Mouse (Mus musculus): ENCODE results near the gene Srsf1.

DNA sequence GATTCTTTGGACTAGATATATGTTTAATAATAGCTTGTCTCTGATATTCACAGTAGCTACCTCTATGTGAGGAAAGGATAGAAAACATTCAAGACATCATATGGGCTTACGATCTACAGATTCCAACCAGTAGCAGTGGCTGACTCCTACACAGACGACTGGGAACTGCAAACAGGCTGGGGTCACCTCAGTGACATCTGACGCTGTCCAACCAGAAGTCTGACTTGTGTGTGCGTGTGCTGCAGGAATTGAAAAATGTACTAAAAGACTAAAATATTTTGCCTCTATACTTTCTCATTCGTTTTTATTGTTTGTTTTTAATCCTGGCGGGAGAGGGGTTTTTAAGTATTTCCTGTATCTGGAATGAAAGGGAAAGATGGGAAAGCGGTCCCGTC, 20.0 kb downstream of the Srsf1 start:
- TF ChIP-seq POLR2A (IDR thresholded peaks at IDR 0.05; ENCODE audit: low read depth, low read length) (no peak), CTCF (IDR thresholded peaks at IDR 0.05; ENCODE audit: extremely low read depth, insufficient read length, insufficient replicate concordance, low read depth, low read length) (no peak)

All from small intestine, adult 2 months (tissue).